Mouse (Mus musculus): Measurements from ENCODE around the gene Kctd5. TPM values are rescaled to one million over a fixed set of nuclear protein-coding genes. Genes with fewer than 3 reads are reported as not detected.
"Not testable (repeated sequence)": the region's sequence is repeated elsewhere in the genome, so short reads cannot be mapped to it uniquely, and the experiment has no call there.

The Kctd5 gene
- 58.4 and 61.4 TPM in 2 replicates for polyA plus RNA-seq (2015; fragmentation: Nextera tagmentation; extraction: Ambion mirVana)

DNA sequence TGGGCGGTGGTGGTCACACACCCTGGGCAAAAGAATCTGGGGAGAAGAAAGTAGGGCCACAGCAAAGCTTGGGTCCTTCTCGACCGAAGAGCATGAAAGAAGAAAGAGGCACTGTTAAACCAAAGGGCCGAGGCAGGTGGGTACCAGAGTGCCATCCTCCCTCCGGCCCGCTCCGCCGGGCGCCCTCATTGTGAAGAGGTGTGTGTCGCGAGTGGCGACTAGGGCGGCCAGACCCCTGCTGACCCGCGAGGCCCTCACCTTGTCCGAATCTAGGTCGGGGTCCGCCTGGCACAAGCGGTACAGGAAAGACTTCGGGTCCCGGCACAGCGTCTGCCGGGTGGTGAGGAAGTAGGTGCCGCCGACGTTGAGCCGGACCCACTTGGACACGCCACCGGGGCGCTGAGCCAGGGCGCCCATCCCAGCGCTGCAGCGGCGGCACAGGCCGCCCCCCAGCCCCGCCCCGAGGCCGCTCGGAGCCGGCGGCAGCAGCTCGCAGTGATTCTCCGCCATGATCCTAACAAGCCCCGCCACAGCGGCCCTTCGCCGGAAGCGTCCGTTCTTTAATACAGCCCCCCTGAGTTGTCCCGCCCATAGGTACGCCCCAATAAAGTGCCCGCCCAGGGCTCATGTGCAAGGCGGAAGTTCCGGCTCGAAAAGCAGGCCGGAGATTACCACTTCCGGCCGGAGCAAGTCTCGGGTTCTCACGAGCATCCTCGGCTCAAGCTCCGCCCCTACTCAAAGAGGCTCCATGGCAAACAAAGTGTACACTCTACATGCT, at the start of gene Kctd5:
Gene Kctd5, minus strand, starts transcription at position 567 of the 778 bp plus-strand sequence.
- H3K4me3 ChIP-seq (replicated peaks) = peak within 1 kb of the TSS; percentile 98
- WGBS = under 1% methylated on average over 62 of the region's 62 CpGs
- H3K27ac ChIP-seq = peak within 1 kb of the TSS; percentile 86
- peak within 1 kb of the TSS; percentile 67 for H3K4me2 ChIP-seq
- peak; percentile 97 for ATAC-seq (ENCODE audit: insufficient read depth, low FRiP score, low read depth)
- H3K9me3 ChIP-seq = no peaks in the 10 kb centered on the region
- peak within 1 kb of the TSS; percentile 92 for H3K9ac ChIP-seq
- no peaks in the 10 kb centered on the region for H3K27me3 ChIP-seq (replicated peaks)
- H3K36me3 ChIP-seq = peaks cover 7% of the 10 kb centered on the region
- H3K4me1 ChIP-seq = peaks cover 4% of the 10 kb centered on the region; the same call in 1 of the 2 replicates

DNA sequence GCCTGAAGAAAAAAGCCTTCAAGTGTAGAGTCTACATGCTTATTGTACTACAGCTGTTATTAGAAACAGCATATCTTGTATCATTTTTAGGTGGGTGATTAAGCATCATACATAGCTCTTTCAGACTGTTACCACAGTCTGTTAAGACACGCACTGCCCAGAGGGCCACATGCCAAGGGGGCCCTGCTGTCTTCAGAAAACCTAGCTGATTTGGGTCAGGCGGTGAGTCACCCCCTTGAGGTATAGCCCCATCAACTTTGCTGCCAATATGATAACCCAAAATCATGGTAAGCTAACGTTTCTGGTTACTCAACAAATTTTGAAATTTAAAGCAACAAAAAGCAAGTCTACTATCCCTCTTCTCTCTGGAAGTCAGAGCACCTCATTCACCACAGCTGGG, 46.2 kb upstream of the Kctd5 start:
- Histone ChIP-seq H3K9ac (no peak overlapping the region), H3K27ac (no peak overlapping the region), H3K9me3 (no peaks in the 10 kb centered on the region), H3K4me3 (replicated peaks) (no peak overlapping the region), H3K27me3 (replicated peaks) (no peaks in the 10 kb centered on the region), H3K4me2 (no peak overlapping the region), H3K36me3 (no peaks in the 10 kb centered on the region), H3K4me1 (no peaks in the 10 kb centered on the region)
- 83% methylated on average over 3 of the region's 3 CpGs for WGBS
- no peak for ATAC-seq (ENCODE audit: insufficient read depth, low FRiP score, low read depth)

DNA sequence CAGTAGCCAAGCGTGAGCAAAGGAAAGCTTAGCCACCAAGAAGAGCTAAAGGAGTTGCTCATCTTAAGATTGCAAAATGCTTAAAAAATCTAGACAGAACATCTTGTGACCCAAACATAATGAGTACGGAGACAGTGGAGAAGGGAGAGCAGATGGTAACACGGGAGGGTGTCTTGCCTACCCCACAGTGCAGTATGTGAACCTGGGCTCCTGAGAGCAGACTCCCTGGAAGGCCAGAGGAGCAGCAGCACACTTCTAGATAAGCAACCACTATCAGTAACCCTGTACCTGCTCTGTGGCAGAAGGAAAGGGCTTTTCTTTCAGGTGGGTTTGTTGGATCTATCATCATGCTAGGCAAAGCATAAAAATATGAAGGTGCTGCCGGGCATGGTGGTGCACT, 39.7 kb upstream of the Kctd5 start:
- no peak for ATAC-seq (ENCODE audit: insufficient read depth, low FRiP score, low read depth)
- Histone ChIP-seq H3K27me3 (replicated peaks) (no peaks in the 10 kb centered on the region), H3K36me3 (peaks cover 10% of the 10 kb centered on the region; the same call in 1 of the 2 replicates), H3K4me1 (no peaks in the 10 kb centered on the region), H3K4me3 (replicated peaks) (no peak overlapping the region), H3K9me3 (no peaks in the 10 kb centered on the region), H3K4me2 (no peak overlapping the region), H3K9ac (no peak overlapping the region), H3K27ac (no peak overlapping the region)
- 71% methylated on average over 4 of the region's 4 CpGs for WGBS

DNA sequence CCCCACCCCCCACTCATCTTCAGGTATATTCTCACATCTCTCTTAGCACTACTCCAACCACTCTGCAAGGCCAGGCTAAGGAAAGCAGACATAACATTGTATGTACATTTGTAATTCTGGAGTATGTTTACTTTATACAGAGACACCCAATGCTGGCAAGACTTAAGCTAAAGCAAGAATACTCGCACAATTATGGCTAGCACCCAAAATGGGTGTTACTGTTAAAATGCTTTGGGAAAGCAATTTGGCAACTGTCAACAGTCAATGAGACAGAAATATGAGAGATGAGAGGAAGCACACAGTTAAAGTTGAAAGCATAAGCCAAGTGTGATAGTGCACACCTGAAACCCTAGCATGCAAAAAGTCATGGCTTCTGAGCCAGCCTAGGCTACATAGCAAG, 38.0 kb upstream of the Kctd5 start:
- Histone ChIP-seq H3K4me3 (replicated peaks) (no peak overlapping the region), H3K27me3 (replicated peaks) (no peaks in the 10 kb centered on the region), H3K27ac (no peak overlapping the region), H3K9me3 (no peaks in the 10 kb centered on the region), H3K4me2 (no peak overlapping the region), H3K9ac (no peak overlapping the region), H3K4me1 (no peaks in the 10 kb centered on the region), H3K36me3 (peaks cover 13% of the 10 kb centered on the region; the same call in 1 of the 2 replicates)
- no peak for ATAC-seq (ENCODE audit: insufficient read depth, low FRiP score, low read depth)
- 52% methylated on average over 1 of the region's 1 CpGs for WGBS

DNA sequence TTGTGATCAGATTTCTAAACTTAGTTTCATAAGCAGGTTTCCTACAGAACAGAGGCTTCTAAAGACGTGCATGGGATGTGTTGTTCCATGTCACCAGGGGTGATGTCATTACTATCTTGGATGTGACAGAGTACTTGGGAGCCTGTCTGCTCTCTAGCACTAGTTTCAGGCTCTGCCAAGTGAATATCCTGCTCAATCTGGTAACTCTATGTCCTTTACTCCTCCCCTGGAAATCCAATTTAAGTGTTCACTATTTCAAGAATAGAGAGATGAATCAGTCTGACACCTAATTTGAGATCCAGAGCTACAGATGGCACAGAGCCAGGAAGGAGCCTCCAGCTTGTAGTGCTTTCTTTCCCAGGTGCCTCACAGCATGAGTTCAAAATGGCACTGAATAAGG, 35.6 kb upstream of the Kctd5 start:
- no peaks in the 10 kb centered on the region for H3K9me3 ChIP-seq
- no peak overlapping the region for H3K4me2 ChIP-seq
- peaks cover 23% of the 10 kb centered on the region for H3K36me3 ChIP-seq
- no peak overlapping the region for H3K27ac ChIP-seq
- no peaks in the 10 kb centered on the region for H3K4me1 ChIP-seq
- 77% methylated on average over 1 of the region's 1 CpGs for WGBS
- no peak for ATAC-seq (ENCODE audit: insufficient read depth, low FRiP score, low read depth)
- H3K4me3 ChIP-seq (replicated peaks) = no peak overlapping the region
- H3K9ac ChIP-seq = no peak overlapping the region
- H3K27me3 ChIP-seq (replicated peaks) = no peaks in the 10 kb centered on the region

DNA sequence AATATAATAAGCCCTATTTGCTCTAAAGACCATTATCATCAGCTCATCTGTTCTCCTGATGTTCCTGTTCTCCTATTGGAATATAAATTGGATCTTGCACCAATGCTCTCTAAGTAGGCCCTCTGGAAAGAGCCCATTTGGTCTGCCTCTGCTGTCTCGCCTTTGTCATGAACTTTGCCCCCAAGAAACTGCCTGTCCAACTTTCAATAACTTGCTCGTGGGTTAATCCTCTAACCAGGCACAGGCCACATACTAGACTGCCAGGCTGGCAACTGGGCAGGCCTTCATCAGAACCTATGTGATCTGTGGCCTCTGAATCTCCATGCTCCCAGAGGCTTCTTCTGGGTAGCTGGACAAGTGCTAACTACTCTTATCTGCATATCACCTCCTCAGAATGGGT, 31.8 kb upstream of the Kctd5 start:
- Histone ChIP-seq H3K4me1 (no peaks in the 10 kb centered on the region), H3K27ac (no peak overlapping the region), H3K4me3 (replicated peaks) (no peak overlapping the region), H3K9ac (no peak overlapping the region), H3K27me3 (replicated peaks) (no peaks in the 10 kb centered on the region), H3K4me2 (no peak overlapping the region), H3K36me3 (peaks cover 35% of the 10 kb centered on the region), H3K9me3 (no peaks in the 10 kb centered on the region)
- WGBS = 75% methylated on average over 2 of the region's 2 CpGs
- no peak for ATAC-seq (ENCODE audit: insufficient read depth, low FRiP score, low read depth)

DNA sequence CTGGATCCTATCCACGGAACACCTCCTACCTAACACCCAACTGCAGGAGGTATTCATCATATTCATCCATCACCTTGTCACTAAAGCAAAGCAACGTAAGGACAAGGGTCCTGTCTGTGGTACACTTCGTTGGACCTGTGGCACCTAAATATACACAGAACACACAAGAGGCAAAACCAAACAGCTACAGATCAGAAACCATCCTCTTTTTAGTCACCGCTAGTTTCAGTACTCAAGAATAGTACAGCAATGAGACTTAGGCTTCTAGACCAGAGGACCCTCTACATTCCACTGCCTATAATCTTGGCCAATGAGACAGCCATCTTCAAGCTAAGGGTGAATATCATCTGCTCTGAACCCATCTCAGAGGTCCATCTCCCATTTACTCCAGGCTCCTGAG, 25.1 kb upstream of the Kctd5 start:
- peaks cover 24% of the 10 kb centered on the region for H3K36me3 ChIP-seq
- no peak for ATAC-seq (ENCODE audit: insufficient read depth, low FRiP score, low read depth)
- no peaks in the 10 kb centered on the region for H3K9me3 ChIP-seq
- no peak overlapping the region for H3K27ac ChIP-seq
- H3K4me2 ChIP-seq = no peak overlapping the region
- no peak overlapping the region for H3K9ac ChIP-seq
- H3K4me3 ChIP-seq (replicated peaks) = no peak overlapping the region
- WGBS = 85% methylated on average over 4 of the region's 4 CpGs
- H3K4me1 ChIP-seq = no peaks in the 10 kb centered on the region
- H3K27me3 ChIP-seq (replicated peaks) = no peaks in the 10 kb centered on the region

DNA sequence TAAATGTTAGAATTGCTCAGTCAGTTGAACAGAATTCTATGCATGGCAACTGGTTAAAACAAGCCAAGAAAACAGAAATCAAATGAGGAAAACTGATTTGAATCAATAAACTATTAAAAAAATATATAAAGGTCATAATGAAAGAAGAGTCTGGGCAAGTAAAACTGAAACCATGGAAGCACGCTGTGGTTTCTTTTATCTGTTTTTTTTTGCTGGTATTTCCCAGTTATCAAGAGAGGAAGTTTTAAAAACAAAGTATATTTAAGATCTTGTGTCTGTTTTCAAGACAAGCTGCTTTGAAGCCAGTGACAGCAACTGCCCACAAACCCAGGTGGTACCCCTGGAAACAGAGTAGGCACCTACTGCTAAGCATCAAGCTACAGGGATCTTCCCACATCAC, 17.3 kb upstream of the Kctd5 start:
- no peak overlapping the region for H3K27ac ChIP-seq
- no peaks in the 10 kb centered on the region for H3K9me3 ChIP-seq
- WGBS = 95% methylated on average over 1 of the region's 1 CpGs
- H3K9ac ChIP-seq = no peak overlapping the region
- no peaks in the 10 kb centered on the region for H3K27me3 ChIP-seq (replicated peaks)
- H3K4me1 ChIP-seq = no peaks in the 10 kb centered on the region
- ATAC-seq (ENCODE audit: insufficient read depth, low FRiP score, low read depth) = no peak
- H3K4me2 ChIP-seq = no peak overlapping the region
- no peak overlapping the region for H3K4me3 ChIP-seq (replicated peaks)
- peaks cover 33% of the 10 kb centered on the region for H3K36me3 ChIP-seq

DNA sequence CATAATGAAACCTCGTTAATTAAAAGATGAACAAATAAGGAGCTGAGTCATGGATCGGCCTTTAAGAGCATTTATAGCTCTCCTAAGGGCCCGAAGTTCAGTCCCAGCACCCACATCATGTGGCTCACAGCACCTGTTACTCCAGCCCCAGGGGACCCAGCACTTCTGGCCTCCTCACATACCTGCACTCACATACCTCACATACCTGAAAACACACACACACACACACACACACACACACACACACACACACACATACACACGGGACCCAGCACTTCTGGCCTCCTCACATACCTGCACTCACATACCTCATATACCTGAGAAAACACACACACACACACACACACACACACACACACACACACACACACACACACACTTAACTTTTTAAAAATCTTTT, 13.1 kb upstream of the Kctd5 start:
- peaks cover 30% of the 10 kb centered on the region for H3K36me3 ChIP-seq
- not testable (repeated sequence) for H3K27me3 ChIP-seq (replicated peaks); H3K4me3 ChIP-seq (replicated peaks); ATAC-seq (ENCODE audit: insufficient read depth, low FRiP score, low read depth); H3K4me2 ChIP-seq; H3K9ac ChIP-seq; H3K4me1 ChIP-seq; H3K9me3 ChIP-seq; H3K27ac ChIP-seq
- 80% methylated on average over 4 of the region's 4 CpGs for WGBS

DNA sequence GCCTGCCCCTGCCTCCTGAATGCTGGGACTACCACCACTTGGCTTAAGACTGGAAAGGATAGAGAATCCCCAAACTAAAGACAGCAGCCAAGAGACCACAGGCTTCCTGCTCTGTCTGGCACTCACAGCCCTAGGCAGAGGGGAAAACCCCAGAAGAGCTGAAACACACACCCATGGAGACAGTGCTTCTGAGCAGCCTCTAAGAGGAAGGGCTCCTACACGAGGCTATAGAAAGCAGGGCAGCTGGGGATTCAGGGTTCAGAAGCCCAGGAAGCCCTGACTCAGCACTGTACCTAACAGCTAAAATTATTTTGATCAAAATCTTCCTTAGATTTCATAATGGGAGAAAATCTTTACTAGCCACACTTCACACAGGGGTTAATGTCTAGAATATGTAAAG, 11.3 kb upstream of the Kctd5 start:
- Histone ChIP-seq H3K36me3 (peaks cover 25% of the 10 kb centered on the region), H3K9ac (no peak overlapping the region), H3K27ac (no peak overlapping the region), H3K9me3 (no peaks in the 10 kb centered on the region), H3K4me2 (no peak overlapping the region), H3K27me3 (replicated peaks) (no peaks in the 10 kb centered on the region), H3K4me3 (replicated peaks) (no peak overlapping the region), H3K4me1 (no peaks in the 10 kb centered on the region)
- ATAC-seq (ENCODE audit: insufficient read depth, low FRiP score, low read depth) = no peak
- 63% methylated on average over 1 of the region's 1 CpGs for WGBS

DNA sequence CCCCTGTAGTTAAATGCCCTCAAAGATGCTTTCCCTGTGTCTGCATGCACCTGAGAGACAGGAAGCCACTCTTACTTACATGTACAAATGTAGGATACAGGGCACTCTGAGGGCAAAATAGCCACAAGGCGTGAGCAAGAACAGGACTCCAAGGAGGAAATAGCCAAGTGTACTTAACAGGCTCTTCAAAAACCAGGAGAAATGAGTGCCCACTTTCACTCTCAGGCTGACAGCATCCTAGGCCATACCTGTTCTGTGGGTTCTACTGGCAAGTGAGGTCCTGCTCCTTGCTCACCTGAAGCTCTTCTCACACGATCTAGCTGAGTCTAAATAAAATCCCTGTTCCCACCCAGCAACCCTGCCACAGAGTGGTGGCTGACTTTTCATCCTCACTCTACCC, 3.8 kb upstream of the Kctd5 start:
- Histone ChIP-seq H3K27ac (no peak overlapping the region), H3K9me3 (no peaks in the 10 kb centered on the region), H3K9ac (no peak overlapping the region), H3K36me3 (peaks cover 24% of the 10 kb centered on the region), H3K4me2 (no peak overlapping the region), H3K27me3 (replicated peaks) (no peaks in the 10 kb centered on the region), H3K4me1 (0 out of 2 replicates have a peak, but pooled peaks cover 1% of the 10 kb centered on the region), H3K4me3 (replicated peaks) (no peak overlapping the region)
- WGBS = 80% methylated on average over 2 of the region's 2 CpGs
- no peak for ATAC-seq (ENCODE audit: insufficient read depth, low FRiP score, low read depth)

DNA sequence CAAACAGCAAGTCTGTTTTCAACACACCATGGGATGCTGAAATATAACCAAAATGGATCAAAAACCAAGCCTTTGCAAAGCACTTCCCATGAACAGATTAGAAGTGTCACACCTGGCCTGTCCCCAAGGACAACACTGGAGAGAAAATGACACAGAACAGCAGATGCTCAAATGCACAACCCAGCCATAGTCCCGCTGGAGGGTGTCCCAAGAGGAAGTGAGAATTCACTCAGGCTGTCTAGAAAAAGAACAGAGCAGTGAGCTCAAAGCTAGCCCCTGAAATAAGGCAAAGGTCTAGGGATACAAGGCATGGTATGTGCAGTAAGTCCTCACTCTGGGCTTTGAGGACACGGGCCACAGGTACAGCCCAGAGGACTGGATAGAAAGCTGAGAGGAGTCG, 3.8 kb downstream of the Kctd5 start:
- no peak overlapping the region for H3K4me3 ChIP-seq (replicated peaks)
- 81% methylated on average over 3 of the region's 3 CpGs for WGBS
- no peak overlapping the region for H3K9ac ChIP-seq
- H3K27me3 ChIP-seq (replicated peaks) = no peaks in the 10 kb centered on the region
- H3K27ac ChIP-seq = no peak overlapping the region
- no peak overlapping the region for H3K4me2 ChIP-seq
- H3K4me1 ChIP-seq = peaks cover 4% of the 10 kb centered on the region; the same call in 1 of the 2 replicates
- no peaks in the 10 kb centered on the region for H3K9me3 ChIP-seq
- no peaks in the 10 kb centered on the region for H3K36me3 ChIP-seq
- no peak for ATAC-seq (ENCODE audit: insufficient read depth, low FRiP score, low read depth)
